Mouse (Mus musculus): ENCODE measurements around the gene Sox5. TPM values are rescaled to one million over a fixed set of nuclear protein-coding genes. Genes with fewer than 3 reads are reported as not detected.

Sox5 gene
- polyA plus RNA-seq, 1 experiment = 2.8 TPM

DNA sequence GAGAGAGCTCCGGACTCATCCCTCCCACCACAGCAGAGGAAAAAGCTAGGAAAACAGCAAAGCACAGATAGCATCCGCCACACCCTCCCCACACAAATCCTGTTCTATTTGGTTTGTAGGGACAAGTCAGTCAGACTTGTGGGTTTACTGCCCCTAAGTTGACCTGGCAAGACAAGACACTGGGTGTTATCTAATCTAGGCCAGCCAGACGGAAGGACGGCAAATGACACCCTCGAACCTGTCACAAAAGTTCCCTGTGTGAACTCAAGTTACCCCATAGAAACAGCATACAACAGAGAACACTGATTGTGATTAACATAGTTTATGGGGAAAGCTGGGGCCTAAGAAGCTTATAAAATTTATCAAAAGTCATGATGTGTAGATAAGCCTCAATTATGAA lies 76.8 kb downstream of the Sox5 start:
- no peak overlapping the region for H3K4me3 ChIP-seq (ENCODE audit: insufficient read depth, low read length)
- no peak overlapping the region for H3K27ac ChIP-seq (ENCODE audit: insufficient read depth, low read length)
- no peaks in the 10 kb centered on the region for H3K4me1 ChIP-seq (ENCODE audit: control insufficient read depth, insufficient read depth, low read length)
- TF ChIP-seq CTCF (IDR thresholded peaks at IDR 0.05; ENCODE audit: borderline replicate concordance, insufficient read depth, low read length) (no peak), POLR2A (IDR thresholded peaks at IDR 0.05; ENCODE audit: low read depth, low read length) (no peak)

DNA sequence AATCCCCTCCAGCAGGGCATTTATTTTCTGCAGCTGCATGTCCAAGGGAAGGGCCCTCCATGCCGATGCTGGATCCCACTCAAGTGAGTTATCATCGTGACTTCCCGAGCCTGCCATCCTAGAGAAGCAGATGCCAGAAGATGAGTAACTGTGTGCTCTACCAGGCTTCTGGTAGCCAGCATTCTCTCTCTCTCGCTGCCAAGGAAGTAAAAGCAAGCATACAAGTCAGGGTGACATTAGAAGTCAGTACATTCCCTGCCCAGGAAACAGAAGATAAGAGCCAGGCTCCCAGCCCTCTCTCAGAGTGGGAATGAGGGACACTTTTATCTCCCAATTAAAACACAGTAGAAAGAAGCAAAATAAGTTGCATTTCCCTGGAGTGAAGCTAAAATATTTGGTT lies 86.1 kb downstream of the Sox5 start:
- Histone ChIP-seq H3K4me1 (ENCODE audit: control insufficient read depth, insufficient read depth, low read length) (no peaks in the 10 kb centered on the region; the same call in 1 of the 2 replicates), H3K27ac (ENCODE audit: insufficient read depth, low read length) (no peak overlapping the region), H3K4me3 (ENCODE audit: insufficient read depth, low read length) (no peak overlapping the region)
- no peak for TF ChIP-seq CTCF (IDR thresholded peaks at IDR 0.05; ENCODE audit: borderline replicate concordance, insufficient read depth, low read length)
- no peak for TF ChIP-seq POLR2A (IDR thresholded peaks at IDR 0.05; ENCODE audit: low read depth, low read length)

- Histone ChIP-seq H3K4me3 (ENCODE audit: insufficient read depth, low read length) (no peak overlapping the region), H3K4me1 (ENCODE audit: control insufficient read depth, insufficient read depth, low read length) (peaks cover 4% of the 10 kb centered on the region; the same call in 1 of the 2 replicates), H3K27ac (ENCODE audit: insufficient read depth, low read length) (no peak overlapping the region)
- TF ChIP-seq POLR2A (IDR thresholded peaks at IDR 0.05; ENCODE audit: low read depth, low read length) (no peak), CTCF (IDR thresholded peaks at IDR 0.05; ENCODE audit: borderline replicate concordance, insufficient read depth, low read length) (no peak)
Observed at GRCm38 (mm10) chr6:144693211-144693899, 88.4 kb downstream of the Sox5 start.

GRCm38 (mm10) chr6:144691298-144692041 lies 90.3 kb downstream of the Sox5 start:
- no peak overlapping the region for H3K27ac ChIP-seq (ENCODE audit: insufficient read depth, low read length)
- H3K4me3 ChIP-seq (ENCODE audit: insufficient read depth, low read length) = no peak overlapping the region
- TF ChIP-seq CTCF (IDR thresholded peaks at IDR 0.05; ENCODE audit: borderline replicate concordance, insufficient read depth, low read length) = no peak
- no peak for TF ChIP-seq POLR2A (IDR thresholded peaks at IDR 0.05; ENCODE audit: low read depth, low read length)
- peaks cover 4% of the 10 kb centered on the region; the same call in 1 of the 2 replicates for H3K4me1 ChIP-seq (ENCODE audit: control insufficient read depth, insufficient read depth, low read length)

GRCm38 (mm10) chr6:144689076-144689475 lies 92.7 kb downstream of the Sox5 start:
- Histone ChIP-seq H3K4me3 (ENCODE audit: insufficient read depth, low read length) (no peak overlapping the region), H3K27ac (ENCODE audit: insufficient read depth, low read length) (no peak overlapping the region), H3K4me1 (ENCODE audit: control insufficient read depth, insufficient read depth, low read length) (peaks cover 4% of the 10 kb centered on the region; the same call in 1 of the 2 replicates)
- no peak for TF ChIP-seq POLR2A (IDR thresholded peaks at IDR 0.05; ENCODE audit: low read depth, low read length)
- no peak for TF ChIP-seq CTCF (IDR thresholded peaks at IDR 0.05; ENCODE audit: borderline replicate concordance, insufficient read depth, low read length)

DNA sequence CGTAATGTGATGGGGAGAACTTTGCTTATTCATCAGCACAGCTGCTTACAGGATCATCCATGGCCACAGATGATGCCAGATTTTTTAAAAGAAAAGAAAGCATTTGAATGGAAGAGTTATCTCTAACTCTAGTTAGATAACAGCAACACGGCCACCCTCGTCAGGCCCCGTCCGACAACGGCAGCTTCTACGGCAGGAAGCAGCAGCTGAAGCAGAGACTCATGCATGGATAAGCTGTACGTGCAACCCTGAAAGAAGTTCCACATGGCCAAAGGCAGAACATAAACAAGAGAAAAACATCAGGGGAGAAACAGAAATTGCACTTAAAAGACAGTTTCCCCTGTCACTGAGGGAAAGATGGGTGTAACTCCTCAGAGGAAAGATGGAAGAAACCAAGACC lies 94.1 kb downstream of the Sox5 start:
- no peak overlapping the region for H3K4me3 ChIP-seq (ENCODE audit: insufficient read depth, low read length)
- no peak overlapping the region for H3K27ac ChIP-seq (ENCODE audit: insufficient read depth, low read length)
- peaks cover 4% of the 10 kb centered on the region; the same call in 1 of the 2 replicates for H3K4me1 ChIP-seq (ENCODE audit: control insufficient read depth, insufficient read depth, low read length)
- TF ChIP-seq CTCF (IDR thresholded peaks at IDR 0.05; ENCODE audit: borderline replicate concordance, insufficient read depth, low read length) (no peak), POLR2A (IDR thresholded peaks at IDR 0.05; ENCODE audit: low read depth, low read length) (no peak)

GRCm38 (mm10) chr6:144681045-144681789 lies 100.6 kb downstream of the Sox5 start:
- no peak overlapping the region for H3K4me3 ChIP-seq (ENCODE audit: insufficient read depth, low read length)
- TF ChIP-seq CTCF (IDR thresholded peaks at IDR 0.05; ENCODE audit: borderline replicate concordance, insufficient read depth, low read length) = no peak
- no peak for TF ChIP-seq POLR2A (IDR thresholded peaks at IDR 0.05; ENCODE audit: low read depth, low read length)
- H3K4me1 ChIP-seq (ENCODE audit: control insufficient read depth, insufficient read depth, low read length) = no peaks in the 10 kb centered on the region
- H3K27ac ChIP-seq (ENCODE audit: insufficient read depth, low read length) = no peak overlapping the region

DNA sequence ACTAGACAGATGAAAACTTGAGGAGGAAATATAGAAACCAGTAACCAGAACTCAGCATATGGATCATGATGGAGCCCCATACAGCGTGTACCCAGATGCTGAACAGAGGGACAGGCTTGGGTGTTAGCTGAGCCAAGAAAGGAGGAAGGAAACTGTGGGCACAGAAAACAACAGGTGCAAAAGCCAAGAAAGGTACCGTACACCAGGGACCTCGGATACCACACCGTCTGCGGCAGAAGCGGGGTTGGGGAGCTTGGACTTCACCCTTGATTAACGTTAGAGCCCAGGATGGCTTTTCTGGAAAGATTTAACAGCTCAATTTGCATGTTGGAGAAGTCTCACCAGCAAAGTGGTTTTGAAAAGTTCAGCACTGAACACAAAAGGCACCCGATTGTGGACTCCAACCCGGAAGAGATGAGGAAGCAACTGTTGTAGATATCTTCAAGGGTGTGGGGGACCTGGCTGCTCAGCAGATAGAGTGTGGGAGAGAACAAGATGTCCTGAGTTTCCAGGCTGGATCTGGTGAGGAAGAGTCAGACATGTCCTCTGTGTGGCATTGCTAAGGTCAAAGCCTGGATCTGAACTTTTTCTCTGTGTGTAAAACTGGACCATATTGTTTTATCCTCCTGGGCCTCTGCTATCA lies 104.2 kb downstream of the Sox5 start:
- Histone ChIP-seq H3K4me1 (ENCODE audit: control insufficient read depth, insufficient read depth, low read length) (no peaks in the 10 kb centered on the region), H3K4me3 (ENCODE audit: insufficient read depth, low read length) (no peak overlapping the region), H3K27ac (ENCODE audit: insufficient read depth, low read length) (no peak overlapping the region)
- TF ChIP-seq POLR2A (IDR thresholded peaks at IDR 0.05; ENCODE audit: low read depth, low read length) (no peak), CTCF (IDR thresholded peaks at IDR 0.05; ENCODE audit: borderline replicate concordance, insufficient read depth, low read length) (no peak)

DNA sequence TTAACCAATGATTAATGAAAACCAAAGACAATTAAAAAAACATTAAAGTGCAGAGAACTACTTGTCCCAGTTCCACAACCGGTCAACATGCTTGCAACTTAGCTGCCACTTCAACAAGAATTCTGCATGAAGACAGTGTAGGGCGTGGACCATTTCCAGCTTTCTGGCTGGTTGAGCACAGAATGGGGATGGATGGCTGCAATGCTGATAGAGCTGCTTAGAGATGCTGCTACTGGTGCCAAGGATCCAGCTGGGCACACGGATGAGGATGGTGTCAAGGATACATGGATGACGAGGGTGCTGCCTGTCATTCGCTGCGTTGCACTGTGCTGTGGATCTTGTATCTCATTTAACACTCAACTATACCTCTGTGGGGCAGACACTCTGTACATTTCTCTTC lies 106.7 kb downstream of the Sox5 start:
- TF ChIP-seq CTCF (IDR thresholded peaks at IDR 0.05; ENCODE audit: borderline replicate concordance, insufficient read depth, low read length) (no peak), POLR2A (IDR thresholded peaks at IDR 0.05; ENCODE audit: low read depth, low read length) (no peak)
- Histone ChIP-seq H3K4me3 (ENCODE audit: insufficient read depth, low read length) (no peak overlapping the region), H3K27ac (ENCODE audit: insufficient read depth, low read length) (no peak overlapping the region), H3K4me1 (ENCODE audit: control insufficient read depth, insufficient read depth, low read length) (no peaks in the 10 kb centered on the region; the same call in 1 of the 2 replicates)

Data from embryonic fibroblast, embryonic 13.5 days (primary cell).